8 mouse cellular contexts compared by ENCODE assay signal in genomic region chr9:106429221-106430014, GRCm38 (mm10). TPM values are rescaled to one million over a fixed set of nuclear protein-coding genes. Genes with fewer than 3 reads are reported as not detected.
A peak's percentile ranks its signal among the peaks of the same experiment; 100 is the strongest.
DNase-seq lines count a peak whose midpoint lies in the region; ATAC-seq and TF ChIP-seq lines count a peak whose summit lies in the region.

TSS of gene Rpl29 (plus strand) at chr9:106429454.

- H3K79me3 ChIP-seq in C2C12 (ENCODE audit: low read depth): peaks cover 15% of the 10 kb centered on the region

- no peaks in the 10 kb centered on the region for H3K27me3 ChIP-seq in C2C12 (ENCODE audit: control insufficient read depth, insufficient read depth, insufficient read length)
- H3K27me3 ChIP-seq in erythroblast, embryonic 14.5 days (ENCODE audit: control insufficient read depth): no peaks in the 10 kb centered on the region
- no peaks in the 10 kb centered on the region for H3K27me3 ChIP-seq in heart, embryonic 12.5 days (replicated peaks)
- H3K27me3 ChIP-seq in kidney, postnatal 0 days (ENCODE audit: insufficient read depth, low read length): no peaks in the 10 kb centered on the region
- no peaks in the 10 kb centered on the region for H3K27me3 ChIP-seq in liver, embryonic 11.5 days (replicated peaks; ENCODE audit: control insufficient read depth, insufficient read depth, low read length)
- no peaks in the 10 kb centered on the region for H3K27me3 ChIP-seq in stomach, embryonic 14.5 days (ENCODE audit: control insufficient read depth, insufficient read depth, low read length)

- H3K4me3 ChIP-seq in C2C12 (ENCODE audit: insufficient read depth, poor library complexity, severe bottlenecking): peak within 1 kb of the TSS; percentile 55
- peak within 1 kb of the TSS; percentile 87 for H3K4me3 ChIP-seq in erythroblast, embryonic 14.5 days (replicated peaks)
- peak within 1 kb of the TSS; percentile 95 for H3K4me3 ChIP-seq in heart, embryonic 12.5 days
- H3K4me3 ChIP-seq in kidney, postnatal 0 days (replicated peaks; ENCODE audit: low read depth, low read length): peak within 1 kb of the TSS; percentile 89
- H3K4me3 ChIP-seq in liver, embryonic 11.5 days (ENCODE audit: low read depth, low read length): peak within 1 kb of the TSS; percentile 88
- H3K4me3 ChIP-seq in stomach, embryonic 14.5 days (ENCODE audit: low read depth, low read length): peak within 1 kb of the TSS; percentile 78

- under 1% methylated on average over 55 of the region's 55 CpGs for WGBS in heart, embryonic 12.5 days
- under 1% methylated on average over 55 of the region's 55 CpGs for WGBS in kidney, postnatal 0 days
- WGBS in liver, embryonic 11.5 days: 0% methylated on average over 55 of the region's 55 CpGs
- WGBS in stomach, embryonic 14.5 days: under 1% methylated on average over 55 of the region's 55 CpGs

- no peak for TF ChIP-seq CTCF in C2C12 (IDR thresholded peaks at IDR 0.05; ENCODE audit: control insufficient read depth, insufficient read depth, insufficient read length)
- no peak for TF ChIP-seq CTCF in brain, embryonic 14.5 days (IDR thresholded peaks at IDR 0.05; ENCODE audit: borderline replicate concordance, extremely low read depth, insufficient read depth, insufficient read length)
- TF ChIP-seq CTCF in kidney, postnatal 0 days (IDR thresholded peaks at IDR 0.05; ENCODE audit: low read depth): no peak

- H3K36me3 ChIP-seq in C2C12 (ENCODE audit: control insufficient read depth, insufficient read depth): peaks cover 24% of the 10 kb centered on the region
- H3K36me3 ChIP-seq in erythroblast, embryonic 14.5 days (ENCODE audit: control insufficient read depth): peaks cover 38% of the 10 kb centered on the region
- peaks cover 36% of the 10 kb centered on the region for H3K36me3 ChIP-seq in heart, embryonic 12.5 days
- peaks cover 17% of the 10 kb centered on the region for H3K36me3 ChIP-seq in kidney, postnatal 0 days (ENCODE audit: insufficient read depth, low read length)
- peaks cover 24% of the 10 kb centered on the region for H3K36me3 ChIP-seq in liver, embryonic 11.5 days (ENCODE audit: control insufficient read depth, insufficient read depth, low read length)
- H3K36me3 ChIP-seq in stomach, embryonic 14.5 days (ENCODE audit: control insufficient read depth, insufficient read depth, low read length): peaks cover 21% of the 10 kb centered on the region

- peaks cover 27% of the 10 kb centered on the region for H3K79me2 ChIP-seq in C2C12 (ENCODE audit: control insufficient read depth, insufficient read depth)

- H3K4me2 ChIP-seq in heart, embryonic 12.5 days: peak within 1 kb of the TSS; percentile 79
- H3K4me2 ChIP-seq in kidney, postnatal 0 days (ENCODE audit: low read length): peak within 1 kb of the TSS; percentile 87
- H3K4me2 ChIP-seq in liver, embryonic 11.5 days: peak within 1 kb of the TSS; percentile 85
- H3K4me2 ChIP-seq in stomach, embryonic 14.5 days (replicated peaks; ENCODE audit: low read depth, low read length): peak within 1 kb of the TSS; percentile 84

- peak; percentile 99 for DNase-seq in brain, embryonic 14.5 days (ENCODE audit: low read depth)
- DNase-seq in kidney, postnatal 0 days (ENCODE audit: low spot score): peak; percentile 99
- peak; percentile 89 for DNase-seq in liver, embryonic 11.5 days (ENCODE audit: low spot score)
- DNase-seq in naive thymus-derived CD4-positive, alpha-beta T cell, adult 2 months (ENCODE audit: low read depth): peak; percentile 99

- H3ac ChIP-seq in C2C12 (ENCODE audit: control insufficient read depth, insufficient read length, low read depth): peak within 1 kb of the TSS; percentile 99

- H3K27ac ChIP-seq in heart, embryonic 12.5 days (ENCODE audit: poor library complexity, severe bottlenecking): peak within 1 kb of the TSS; percentile 97
- peak within 1 kb of the TSS; percentile 97 for H3K27ac ChIP-seq in kidney, postnatal 0 days
- H3K27ac ChIP-seq in liver, embryonic 11.5 days (ENCODE audit: low read depth, low read length): peak within 1 kb of the TSS; percentile 96
- peak within 1 kb of the TSS; percentile 94 for H3K27ac ChIP-seq in stomach, embryonic 14.5 days (ENCODE audit: low read length)

- TF ChIP-seq POLR2A in brain, embryonic 14.5 days (IDR thresholded peaks at IDR 0.05; ENCODE audit: borderline replicate concordance, extremely low read depth, insufficient read depth, insufficient read length, poor library complexity, severe bottlenecking): peak; percentile 42; the same call in 1 of the 2 replicates

- peak within 1 kb of the TSS; percentile 99 for H3K9ac ChIP-seq in heart, embryonic 12.5 days
- H3K9ac ChIP-seq in kidney, postnatal 0 days (ENCODE audit: low read depth, low read length): peak within 1 kb of the TSS; percentile 97
- H3K9ac ChIP-seq in liver, embryonic 11.5 days (ENCODE audit: low read depth, low read length): peak within 1 kb of the TSS; percentile 100
- H3K9ac ChIP-seq in stomach, embryonic 14.5 days (replicated peaks; ENCODE audit: low read depth, low read length): peak within 1 kb of the TSS; percentile 99

- H3K9me3 ChIP-seq in erythroblast, embryonic 14.5 days (ENCODE audit: control insufficient read depth, low read length): no peaks in the 10 kb centered on the region
- no peaks in the 10 kb centered on the region for H3K9me3 ChIP-seq in heart, embryonic 12.5 days (replicated peaks)
- H3K9me3 ChIP-seq in kidney, postnatal 0 days (replicated peaks; ENCODE audit: low read length): no peaks in the 10 kb centered on the region
- no peaks in the 10 kb centered on the region for H3K9me3 ChIP-seq in liver, embryonic 11.5 days (ENCODE audit: control insufficient read depth, low read length)
- no peaks in the 10 kb centered on the region for H3K9me3 ChIP-seq in stomach, embryonic 14.5 days (ENCODE audit: control insufficient read depth, low read depth, low read length)

- ATAC-seq in heart, embryonic 12.5 days (ENCODE audit: insufficient number of reproducible peaks, low FRiP score): peak; percentile 89
- peak; percentile 86 for ATAC-seq in kidney, postnatal 0 days (replicated peaks; ENCODE audit: low FRiP score, low read depth)
- ATAC-seq in liver, embryonic 11.5 days (replicated peaks; ENCODE audit: low FRiP score): peak; percentile 86
- peak; percentile 91 for ATAC-seq in stomach, embryonic 14.5 days (ENCODE audit: insufficient number of reproducible peaks, insufficient read depth, low FRiP score, low read depth)

- peaks cover 21% of the 10 kb centered on the region for H3K4me1 ChIP-seq in erythroblast, embryonic 14.5 days (ENCODE audit: control insufficient read depth)
- peaks cover 24% of the 10 kb centered on the region for H3K4me1 ChIP-seq in heart, embryonic 12.5 days (replicated peaks)
- H3K4me1 ChIP-seq in kidney, postnatal 0 days (replicated peaks; ENCODE audit: insufficient read depth, low read length): 0 out of 2 replicates have a peak, but pooled peaks cover 3% of the 10 kb centered on the region
- peaks cover 24% of the 10 kb centered on the region for H3K4me1 ChIP-seq in liver, embryonic 11.5 days (replicated peaks; ENCODE audit: control insufficient read depth, insufficient read depth, low read length)
- peaks cover 8% of the 10 kb centered on the region for H3K4me1 ChIP-seq in stomach, embryonic 14.5 days (ENCODE audit: control insufficient read depth, insufficient read depth, low read length)

TF ChIP-seq in C2C12, 6 proteins besides CTCF, POLR2A, EP300 and RAD21:
- TF ChIP-seq USF1 (IDR thresholded peaks at IDR 0.05; ENCODE audit: low read depth): no peak
- TF ChIP-seq CEBPB (IDR thresholded peaks at IDR 0.05; ENCODE audit: low read depth): no peak
- TF ChIP-seq MYOD1 (IDR thresholded peaks at IDR 0.05; ENCODE audit: control insufficient read depth, insufficient read length, low read depth): no peak
- no peak for TF ChIP-seq FOSL1 (IDR thresholded peaks at IDR 0.05; ENCODE audit: insufficient read depth, low read length, poor library complexity, severe bottlenecking)

RNA-seq across cellular contexts. Expression of gene Rpl29, which starts in this region (rescaled TPM):
- polyA plus RNA-seq in C2C12 (2012; fragmentation: generic; extraction: Trizol): 72.9 TPM
- polyA plus RNA-seq in brain, embryonic 14.5 days (2012; rRNA removed): 747 and 913 TPM in 2 replicates
- 2.4 and 3.8 TPM in 2 replicates for polyA plus RNA-seq in erythroblast, embryonic 14.5 days (2012)
- polyA plus RNA-seq in heart, embryonic 12.5 days (2016; fragmentation: Nextera tagmentation; extraction: Ambion mirVana): 608 and 648 TPM in 2 replicates
- polyA plus RNA-seq in kidney, postnatal 0 days (2015; fragmentation: Nextera tagmentation; extraction: Ambion mirVana): 1,104 and 1,207 TPM in 2 replicates
- 1,192 and 1,256 TPM in 2 replicates for polyA plus RNA-seq in liver, embryonic 11.5 days (2014; fragmentation: Nextera tagmentation; extraction: Ambion mirVana)
- 1,139 and 1,256 TPM in 2 replicates for polyA plus RNA-seq in stomach, embryonic 14.5 days (2014; fragmentation: Nextera tagmentation; extraction: Ambion mirVana)

Comparison
In these comparisons a context has a peak if more than half of its experiments do, and no peak if none do; other contexts are left out.
1. Peak in every context shown above with its lines: DNase-seq, ATAC-seq, H3K4me3 ChIP-seq and H3K27ac ChIP-seq.
2. RNA of gene Rpl29 (polyA plus RNA-seq): 1,192 to 1,256 TPM in liver, embryonic 11.5 days, 1,139 to 1,256 TPM in stomach, embryonic 14.5 days, 1,104 to 1,207 TPM in kidney, postnatal 0 days, 747 to 913 TPM in brain, embryonic 14.5 days, 608 to 648 TPM in heart, embryonic 12.5 days and 72.9 TPM in C2C12 (single experiment); 2.4 to 3.8 TPM in erythroblast, embryonic 14.5 days; every median in the first group is over 10 times any median in the second.